Mouse (Mus musculus) C2C12 (cell line): ENCODE data around the gene Qser1. TPM values are rescaled to one million over a fixed set of nuclear protein-coding genes. Genes with fewer than 3 reads are reported as not detected.

Experiments
- H3K27me3 ChIP-seq: one replicate; pipeline ENCODE4 v1.6.1; 2011; ENCODE audit not compliant: control insufficient read depth, insufficient read depth, insufficient read length
- H3K36me3 ChIP-seq: one replicate; pipeline ENCODE4 v1.6.1; 2011; ENCODE audit not compliant: control insufficient read depth, insufficient read depth
- H3K4me3 ChIP-seq: one replicate; pipeline ENCODE4 v1.5.1; 2011; ENCODE audit warnings: mild to moderate bottlenecking, control low read depth; ENCODE audit not compliant: poor library complexity, insufficient read depth, severe bottlenecking
- H3K79me2 ChIP-seq: one replicate; pipeline ENCODE4 v1.6.1; 2011; ENCODE audit not compliant: control insufficient read depth, insufficient read depth
- H3K79me3 ChIP-seq: one replicate; pipeline ENCODE4 v1.6.1; 2011; ENCODE audit warnings: low read depth, control low read depth
- H3ac ChIP-seq: one replicate; pipeline ENCODE3; 2011; ENCODE audit warnings: low read depth; ENCODE audit not compliant: control insufficient read depth, insufficient read length
- CEBPB ChIP-seq: IDR thresholded peaks from one replicate; pipeline ENCODE4 v1.6.1; 2011; ENCODE audit warnings: low read depth, mild to moderate bottlenecking, control low read depth, moderate library complexity
- CTCF ChIP-seq: IDR thresholded peaks from one replicate; pipeline ENCODE4 v1.5.1; 2011; ENCODE audit not compliant: control insufficient read depth, insufficient read depth, insufficient read length
- FOSL1 ChIP-seq: IDR thresholded peaks from one replicate; pipeline ENCODE4 v1.8.0; 2011; ENCODE audit warnings: mild to moderate bottlenecking, low read length; ENCODE audit not compliant: poor library complexity, insufficient read depth, severe bottlenecking
- MAX ChIP-seq: IDR thresholded peaks from one replicate; pipeline ENCODE4 v1.6.1; 2011; ENCODE audit warnings: mild to moderate bottlenecking, control low read depth
- MYOD1 ChIP-seq: IDR thresholded peaks from one replicate; pipeline ENCODE4 v1.6.1; 2011; ENCODE audit warnings: low read depth; ENCODE audit not compliant: control insufficient read depth, insufficient read length
- MYOG ChIP-seq: IDR thresholded peaks from one replicate; pipeline ENCODE4 v1.6.1; 2011; ENCODE audit not compliant: control insufficient read depth, insufficient read length; ENCODE audit errors: extremely low read depth
- USF1 ChIP-seq: IDR thresholded peaks from one replicate; pipeline ENCODE4 v1.6.1; 2011; ENCODE audit warnings: low read depth, mild to moderate bottlenecking, control low read depth, moderate library complexity
- polyA plus RNA-seq: library from polyadenylated mRNA; unstranded; fragments of >200 nt; fragmentation: generic; extraction: Trizol; gene quantifications from one replicate; pipeline ENCODE4 v1.2.1, GENCODE M21; 2012; ENCODE audit warnings: missing spikeins

The Qser1 gene
- polyA plus RNA-seq, 1 experiment, result 5.3 TPM

DNA sequence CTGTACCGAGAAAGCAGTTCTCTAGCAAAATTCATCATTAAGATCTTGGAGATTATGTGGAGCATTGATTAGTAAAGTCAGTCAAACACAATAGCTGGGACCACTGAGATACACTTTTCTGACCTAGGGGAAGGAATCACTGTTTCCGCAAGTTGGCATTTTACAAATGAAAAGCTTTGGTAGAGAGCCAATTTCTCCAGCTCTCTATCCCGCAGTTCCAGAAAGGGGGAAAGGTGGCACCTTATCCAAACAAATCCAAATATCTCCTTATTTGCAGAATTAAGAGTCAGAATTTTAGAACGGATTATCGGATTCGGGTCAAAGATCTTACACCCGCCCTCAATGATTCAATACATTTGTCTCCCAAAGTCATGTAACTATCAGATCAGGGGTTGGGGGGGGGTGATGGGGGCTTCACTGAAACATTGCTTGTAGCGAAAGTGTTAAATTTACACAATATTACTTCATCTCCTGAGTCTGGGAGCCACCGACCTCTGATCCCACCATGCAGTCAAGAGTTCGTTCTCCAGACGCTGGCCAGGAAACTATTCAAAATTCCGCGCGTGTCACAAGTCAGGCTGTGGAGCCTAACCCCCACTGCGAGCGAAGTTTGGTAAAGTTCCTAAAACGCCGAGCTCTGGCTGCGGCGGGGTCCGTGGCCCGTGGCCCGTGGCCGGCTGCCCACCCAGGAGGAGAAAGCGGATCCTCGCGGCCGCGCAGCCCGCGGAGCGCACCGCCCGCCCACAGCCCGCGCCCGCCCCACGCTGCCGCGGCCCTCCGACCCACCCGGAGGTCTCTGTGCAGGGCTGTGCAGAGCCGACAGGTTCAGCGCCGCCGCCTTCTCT is 74.4 kb downstream of the Qser1 start:
- no peak for TF ChIP-seq FOSL1
- TF ChIP-seq MYOG, result no peak
- TF ChIP-seq USF1, result no peak
- TF ChIP-seq MYOD1, result no peak
- TF ChIP-seq CEBPB, result no peak
- no peak for TF ChIP-seq CTCF
- no peak for TF ChIP-seq MAX
- H3ac ChIP-seq, result peak overlapping the region; percentile 97
- peaks cover 48% of the 10 kb centered on the region for H3K79me2 ChIP-seq
- H3K4me3 ChIP-seq, result peak overlapping the region; percentile 64
- H3K36me3 ChIP-seq, result no peaks in the 10 kb centered on the region
- H3K79me3 ChIP-seq, result peaks cover 16% of the 10 kb centered on the region
- H3K27me3 ChIP-seq, result no peaks in the 10 kb centered on the region

DNA sequence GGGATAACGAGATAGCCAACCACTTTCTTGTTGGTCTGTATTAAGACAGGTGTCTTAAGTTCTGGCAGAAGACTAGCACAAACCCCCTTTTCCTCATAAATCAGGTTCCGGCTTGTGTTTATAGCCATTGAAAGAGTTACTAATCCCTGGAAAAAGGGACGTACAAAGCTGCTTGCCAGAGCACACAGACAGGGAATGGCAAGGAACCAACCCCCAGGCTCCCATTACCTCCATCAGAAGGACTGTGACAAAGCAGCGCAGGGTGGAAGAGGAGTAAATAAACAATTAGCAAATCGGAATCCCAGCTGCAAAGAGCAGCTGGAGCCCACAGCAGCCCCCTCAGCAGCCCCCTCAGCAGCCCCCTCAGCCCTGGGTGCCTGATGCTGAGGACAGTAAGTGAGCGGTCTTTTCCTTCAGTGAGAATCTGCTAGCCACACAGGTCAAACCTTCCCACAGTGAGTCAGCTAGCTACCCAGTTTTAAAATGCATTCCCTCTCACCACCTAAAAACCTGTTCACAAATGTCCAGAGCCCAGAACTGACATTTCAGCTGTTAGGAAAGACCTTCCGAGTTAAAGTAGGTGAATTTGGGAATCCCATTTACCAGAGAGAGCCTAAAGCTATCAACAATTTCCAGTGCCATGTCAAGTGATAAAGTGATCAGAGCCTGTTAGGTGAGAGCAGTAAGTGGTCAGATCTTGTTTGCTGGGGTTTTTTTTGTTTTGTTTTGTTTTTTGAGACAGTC is 75.4 kb downstream of the Qser1 start:
- Histone ChIP-seq H3ac (no peak overlapping the region), H3K27me3 (no peaks in the 10 kb centered on the region), H3K36me3 (no peaks in the 10 kb centered on the region), H3K79me2 (peaks cover 57% of the 10 kb centered on the region), H3K79me3 (peaks cover 25% of the 10 kb centered on the region), H3K4me3 (no peak overlapping the region)
- no peak for TF ChIP-seq MYOG
- TF ChIP-seq CEBPB, result no peak
- no peak for TF ChIP-seq USF1
- TF ChIP-seq MYOD1, result no peak
- TF ChIP-seq CTCF, result no peak
- TF ChIP-seq FOSL1, result no peak
- TF ChIP-seq MAX, result no peak

DNA sequence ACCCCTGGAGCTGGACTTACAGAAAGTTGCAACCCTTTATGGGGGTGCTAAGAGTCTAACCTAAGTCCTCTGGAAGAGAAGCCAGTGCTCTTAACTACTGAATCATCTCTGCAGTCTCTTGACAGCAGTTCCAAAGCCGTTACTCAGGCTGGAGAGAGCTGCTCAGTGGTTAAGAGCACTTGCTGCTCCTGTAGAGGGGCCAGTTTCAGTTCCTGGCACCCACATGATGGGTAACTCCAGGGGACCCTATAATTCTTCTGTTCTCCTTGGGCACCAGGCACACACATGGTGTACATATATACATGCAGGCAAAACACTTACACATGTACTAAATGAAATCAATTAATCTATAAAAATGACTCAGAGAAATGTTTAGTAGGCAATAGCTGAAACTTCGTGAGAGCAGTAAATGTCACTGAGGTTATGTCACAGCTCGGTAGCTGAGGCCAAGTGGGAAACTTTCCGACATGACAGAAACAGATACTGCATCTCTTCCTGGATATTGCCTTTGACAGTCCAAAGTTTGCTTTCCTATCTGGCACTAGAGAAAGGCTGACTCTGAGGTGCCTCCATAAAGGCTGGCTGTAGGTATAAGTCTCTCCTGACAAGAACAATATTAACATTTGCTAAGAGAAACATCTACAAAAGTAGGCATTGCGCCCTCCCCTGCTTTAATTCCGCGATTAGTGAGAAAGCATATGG is 76.2 kb downstream of the Qser1 start:
- Histone ChIP-seq H3ac (no peak overlapping the region), H3K27me3 (no peaks in the 10 kb centered on the region), H3K4me3 (no peak overlapping the region), H3K79me3 (peaks cover 27% of the 10 kb centered on the region), H3K36me3 (no peaks in the 10 kb centered on the region), H3K79me2 (peaks cover 60% of the 10 kb centered on the region)
- TF ChIP-seq CTCF (no peak), FOSL1 (no peak), USF1 (no peak), MAX (no peak), MYOD1 (no peak)

DNA sequence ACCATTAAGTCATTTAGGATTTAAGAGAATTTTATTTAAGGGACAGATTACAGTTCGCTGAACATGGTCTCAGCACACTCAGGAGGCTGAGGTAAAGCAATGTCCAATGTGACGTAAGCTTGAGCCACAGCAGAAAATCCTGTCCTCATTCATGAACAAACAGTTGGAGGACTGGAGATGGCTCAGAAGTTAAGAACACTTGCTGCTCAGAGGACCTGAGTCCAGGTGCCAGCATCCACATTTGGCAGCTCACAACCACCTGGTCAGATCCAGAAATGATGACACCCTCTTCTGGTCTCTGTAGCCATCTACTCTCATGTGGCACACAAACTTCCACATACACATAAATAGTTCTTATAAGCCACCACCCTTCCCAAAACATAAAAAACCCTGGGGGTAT is 76.9 kb downstream of the Qser1 start:
- Histone ChIP-seq H3K79me3 (peaks cover 27% of the 10 kb centered on the region), H3K4me3 (no peak overlapping the region), H3K79me2 (peaks cover 65% of the 10 kb centered on the region), H3K36me3 (no peaks in the 10 kb centered on the region), H3K27me3 (no peaks in the 10 kb centered on the region), H3ac (no peak overlapping the region)
- no peak for TF ChIP-seq USF1
- no peak for TF ChIP-seq MYOG
- no peak for TF ChIP-seq CTCF
- TF ChIP-seq MYOD1, result no peak
- no peak for TF ChIP-seq MAX
- no peak for TF ChIP-seq CEBPB
- no peak for TF ChIP-seq FOSL1

DNA sequence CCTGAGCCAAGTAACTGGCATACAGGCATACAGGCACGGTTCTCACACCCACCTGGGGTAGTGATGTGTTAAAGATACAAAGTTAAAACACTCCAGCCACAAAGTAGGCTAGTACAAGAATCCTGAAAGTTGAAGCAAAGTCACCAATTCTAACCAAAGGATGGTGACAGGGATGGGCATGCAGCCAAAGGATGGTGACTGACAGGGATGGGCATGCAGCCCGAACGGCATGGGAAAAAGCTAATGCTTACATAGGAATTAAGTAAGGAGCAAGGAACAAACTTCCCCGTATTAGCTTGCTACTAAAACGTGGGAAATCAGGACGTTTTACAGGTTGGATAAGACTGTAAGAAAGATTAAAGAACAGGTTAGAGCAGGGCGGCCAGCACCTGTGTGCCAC is 80.3 kb downstream of the Qser1 start:
- Histone ChIP-seq H3K27me3 (no peaks in the 10 kb centered on the region), H3K4me3 (no peak overlapping the region), H3ac (no peak overlapping the region), H3K79me3 (peaks cover 23% of the 10 kb centered on the region), H3K79me2 (peaks cover 65% of the 10 kb centered on the region), H3K36me3 (no peaks in the 10 kb centered on the region)
- TF ChIP-seq MAX (no peak), MYOD1 (no peak), USF1 (no peak), MYOG (no peak), FOSL1 (no peak), CEBPB (no peak)
